Mouse (Mus musculus): ENCODE measurements around the gene Tex261. TPM values are rescaled to one million over a fixed set of nuclear protein-coding genes. Genes with fewer than 3 reads are reported as not detected.

Gene Tex261
- polyA plus RNA-seq, 1 experiment from 2014 or later, result 108 TPM

- Histone ChIP-seq H3K27ac (no peak overlapping the region), H3K4me2 (ENCODE audit: low read length) (no peak overlapping the region), H3K9me3 (replicated peaks; ENCODE audit: low read length) (no peaks in the 10 kb centered on the region), H3K36me3 (ENCODE audit: insufficient read depth, low read length) (peaks cover 32% of the 10 kb centered on the region), H3K27me3 (ENCODE audit: insufficient read depth, low read length) (no peaks in the 10 kb centered on the region), H3K9ac (ENCODE audit: low read depth, low read length) (no peak overlapping the region), H3K4me1 (replicated peaks; ENCODE audit: insufficient read depth, low read length) (no peaks in the 10 kb centered on the region), H3K4me3 (replicated peaks; ENCODE audit: low read depth, low read length) (no peak overlapping the region)
- no peak for TF ChIP-seq CTCF (IDR thresholded peaks at IDR 0.05; ENCODE audit: low read depth)
- no peak for DNase-seq (ENCODE audit: low spot score)
- WGBS, result 50% methylated on average over 5 of the region's 5 CpGs
- ATAC-seq (replicated peaks; ENCODE audit: low FRiP score, low read depth), result no peak
Observed at GRCm38 (mm10) chr6:83768485-83768884, 7.1 kb downstream of the Tex261 start.

GRCm38 (mm10) chr6:83766982-83767381 lies 8.6 kb downstream of the Tex261 start:
- 83% methylated on average over 3 of the region's 3 CpGs for WGBS
- H3K4me2 ChIP-seq (ENCODE audit: low read length), result no peak overlapping the region

GRCm38 (mm10) chr6:83762880-83763431 lies 12.7 kb downstream of the Tex261 start:
- 1% methylated on average over 35 of the region's 35 CpGs for WGBS
- peak; percentile 40 for TF ChIP-seq CTCF (IDR thresholded peaks at IDR 0.05; ENCODE audit: low read depth)
- Histone ChIP-seq H3K4me1 (replicated peaks; ENCODE audit: insufficient read depth, low read length) (peaks cover 6% of the 10 kb centered on the region; the same call in 1 of the 2 replicates), H3K27ac (no peak overlapping the region), H3K4me3 (replicated peaks; ENCODE audit: low read depth, low read length) (peak overlapping the region; percentile 9; the same call in 1 of the 2 replicates), H3K27me3 (ENCODE audit: insufficient read depth, low read length) (peaks cover 12% of the 10 kb centered on the region), H3K9ac (ENCODE audit: low read depth, low read length) (peak overlapping the region; percentile 28; the same call in 1 of the 2 replicates), H3K9me3 (replicated peaks; ENCODE audit: low read length) (no peaks in the 10 kb centered on the region), H3K36me3 (ENCODE audit: insufficient read depth, low read length) (0 out of 2 replicates have a peak, but pooled peaks cover 2% of the 10 kb centered on the region), H3K4me2 (ENCODE audit: low read length) (peak overlapping the region; percentile 47)
- ATAC-seq (replicated peaks; ENCODE audit: low FRiP score, low read depth) (peak; percentile 75), DNase-seq (ENCODE audit: low spot score) (peak; percentile 54)

More at GRCm38 (mm10) chr6:83766982-83767381, 8.6 kb downstream of the Tex261 start:
- ATAC-seq (replicated peaks; ENCODE audit: low FRiP score, low read depth) (no peak), DNase-seq (ENCODE audit: low spot score) (no peak)
- Histone ChIP-seq H3K4me1 (replicated peaks; ENCODE audit: insufficient read depth, low read length) (peaks cover 6% of the 10 kb centered on the region; the same call in 1 of the 2 replicates), H3K9ac (ENCODE audit: low read depth, low read length) (no peak overlapping the region), H3K9me3 (replicated peaks; ENCODE audit: low read length) (no peaks in the 10 kb centered on the region), H3K4me3 (replicated peaks; ENCODE audit: low read depth, low read length) (no peak overlapping the region), H3K36me3 (ENCODE audit: insufficient read depth, low read length) (peaks cover 32% of the 10 kb centered on the region), H3K27me3 (ENCODE audit: insufficient read depth, low read length) (no peaks in the 10 kb centered on the region), H3K27ac (no peak overlapping the region)
- TF ChIP-seq CTCF (IDR thresholded peaks at IDR 0.05; ENCODE audit: low read depth), result no peak

- ATAC-seq (replicated peaks; ENCODE audit: low FRiP score, low read depth), result no peak
- WGBS, result 20% methylated on average over 6 of the region's 6 CpGs
- peak within 1 kb of the TSS; percentile 28; the same call in 1 of the 2 replicates for H3K9ac ChIP-seq (ENCODE audit: low read depth, low read length)
Observed at GRCm38 (mm10) chr6:83762344-83762743, 13.3 kb downstream of the Tex261 start, which contains the start of gene Ankrd53. Gene Ankrd53 (plus strand): TSS chr6:83762644.

GRCm38 (mm10) chr6:83756051-83756450 lies 19.6 kb downstream of the Tex261 start:
- Histone ChIP-seq H3K27me3 (ENCODE audit: insufficient read depth, low read length) (peaks cover 15% of the 10 kb centered on the region), H3K4me3 (replicated peaks; ENCODE audit: low read depth, low read length) (no peak overlapping the region), H3K9ac (ENCODE audit: low read depth, low read length) (no peak overlapping the region), H3K27ac (no peak overlapping the region), H3K36me3 (ENCODE audit: insufficient read depth, low read length) (no peaks in the 10 kb centered on the region), H3K9me3 (replicated peaks; ENCODE audit: low read length) (no peaks in the 10 kb centered on the region), H3K4me1 (replicated peaks; ENCODE audit: insufficient read depth, low read length) (no peaks in the 10 kb centered on the region), H3K4me2 (ENCODE audit: low read length) (no peak overlapping the region)
- WGBS, result 82% methylated on average over 9 of the region's 9 CpGs
- no peak for ATAC-seq (replicated peaks; ENCODE audit: low FRiP score, low read depth)
- TF ChIP-seq CTCF (IDR thresholded peaks at IDR 0.05; ENCODE audit: low read depth), result no peak
- DNase-seq (ENCODE audit: low spot score), result no peak

More at GRCm38 (mm10) chr6:83762344-83762743, 13.3 kb downstream of the Tex261 start, which contains the start of gene Ankrd53:
- H3K36me3 ChIP-seq (ENCODE audit: insufficient read depth, low read length), result no peaks in the 10 kb centered on the region
- DNase-seq (ENCODE audit: low spot score), result no peak
- peak within 1 kb of the TSS; percentile 47 for H3K4me2 ChIP-seq (ENCODE audit: low read length)
- no peak within 1 kb of the TSS for H3K27ac ChIP-seq
- H3K4me3 ChIP-seq (replicated peaks; ENCODE audit: low read depth, low read length), result peak within 1 kb of the TSS; percentile 9; the same call in 1 of the 2 replicates
- no peaks in the 10 kb centered on the region for H3K9me3 ChIP-seq (replicated peaks; ENCODE audit: low read length)
- no peak for TF ChIP-seq CTCF (IDR thresholded peaks at IDR 0.05; ENCODE audit: low read depth)
- H3K27me3 ChIP-seq (ENCODE audit: insufficient read depth, low read length), result peaks cover 18% of the 10 kb centered on the region
- peaks cover 6% of the 10 kb centered on the region; the same call in 1 of the 2 replicates for H3K4me1 ChIP-seq (replicated peaks; ENCODE audit: insufficient read depth, low read length)

GRCm38 (mm10) chr6:83750171-83750684 lies 25.4 kb downstream of the Tex261 start:
- Histone ChIP-seq H3K4me3 (replicated peaks; ENCODE audit: low read depth, low read length) (no peak overlapping the region), H3K4me1 (replicated peaks; ENCODE audit: insufficient read depth, low read length) (no peaks in the 10 kb centered on the region), H3K27ac (no peak overlapping the region), H3K36me3 (ENCODE audit: insufficient read depth, low read length) (no peaks in the 10 kb centered on the region), H3K27me3 (ENCODE audit: insufficient read depth, low read length) (peaks cover 3% of the 10 kb centered on the region; the same call in 1 of the 2 replicates), H3K9ac (ENCODE audit: low read depth, low read length) (no peak overlapping the region), H3K9me3 (replicated peaks; ENCODE audit: low read length) (no peaks in the 10 kb centered on the region), H3K4me2 (ENCODE audit: low read length) (peak overlapping the region; percentile 39)
- DNase-seq (ENCODE audit: low spot score) (peak; percentile 71), ATAC-seq (replicated peaks; ENCODE audit: low FRiP score, low read depth) (no peak)
- TF ChIP-seq CTCF (IDR thresholded peaks at IDR 0.05; ENCODE audit: low read depth), result peak; percentile 89
- 11% methylated on average over 11 of the region's 11 CpGs for WGBS

Data from kidney, postnatal 0 days (tissue).